Mouse (Mus musculus): ENCODE data around the gene Slc2a10.

Slc2a10 gene

DNA sequence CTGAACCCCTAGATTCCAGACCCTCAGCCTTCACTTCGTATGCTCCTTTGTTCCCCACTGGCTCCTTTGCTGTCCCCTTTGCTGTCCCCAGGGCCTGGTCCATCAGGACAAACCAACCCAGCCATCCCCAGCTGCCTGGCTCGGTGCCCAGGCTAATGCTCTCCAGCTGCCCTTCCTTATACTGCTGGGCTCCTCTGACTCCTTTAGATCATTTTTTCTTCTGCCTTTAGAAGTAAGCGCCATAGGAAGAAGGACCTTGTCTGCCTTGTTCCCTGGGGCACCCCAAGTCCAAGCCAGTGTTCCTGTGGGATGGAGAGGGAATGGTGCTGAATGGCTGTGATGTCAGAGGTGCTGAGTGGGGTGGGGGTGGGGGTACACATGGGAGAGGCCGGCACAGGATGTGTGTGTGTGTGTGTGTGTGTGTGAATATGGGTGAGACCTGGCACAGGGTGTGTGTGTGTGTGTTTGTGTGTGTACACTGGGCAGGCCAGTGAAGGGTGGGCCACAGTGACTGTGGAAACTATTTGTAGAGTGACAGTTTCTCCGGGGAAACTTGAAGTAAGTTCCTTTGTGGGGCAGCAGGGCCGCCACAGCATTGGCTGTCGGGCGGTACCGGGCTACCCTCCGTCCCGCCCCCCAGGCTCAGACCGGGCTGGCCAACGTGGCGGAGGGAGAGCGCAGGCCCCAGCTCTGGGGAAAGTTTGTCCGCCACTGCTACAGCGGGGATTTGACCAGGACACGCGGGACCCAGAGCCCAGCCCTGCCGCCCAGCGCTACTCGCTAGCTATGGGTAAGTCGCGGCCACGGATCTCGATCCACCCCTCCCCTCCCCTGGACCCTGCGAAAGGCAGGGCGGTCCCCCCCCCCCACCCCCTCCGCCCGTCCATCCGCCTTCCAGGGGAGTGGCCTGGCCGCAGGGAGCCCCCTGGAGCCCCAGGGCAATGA is at the start of gene Slc2a10:
Slc2a10 (plus strand) TSS at position 529 of the 945 bp plus-strand sequence.
- no peak for DNase-seq (ENCODE audit: low read depth)

DNA sequence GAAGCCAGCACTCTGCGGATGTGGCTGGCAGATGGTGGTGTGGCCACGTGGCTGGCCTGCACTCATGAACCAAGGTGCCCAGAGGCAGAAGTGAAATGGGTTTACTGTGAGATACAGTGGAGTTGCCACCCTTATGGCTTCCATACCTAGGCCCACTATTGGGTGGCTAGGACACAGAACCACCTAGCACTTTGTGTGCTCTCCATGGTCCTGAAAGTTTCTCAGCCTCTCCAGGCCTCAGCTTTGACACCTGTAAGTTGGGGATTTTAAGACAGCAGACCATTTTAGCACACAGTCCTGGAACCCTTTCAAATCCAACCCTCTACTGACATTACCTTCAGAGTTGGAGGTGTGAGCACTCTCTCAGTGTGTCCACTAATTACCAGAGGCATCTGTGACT is 46.9 kb upstream of the Slc2a10 start:
- DNase-seq (ENCODE audit: low read depth), result peak; percentile 39

DNA sequence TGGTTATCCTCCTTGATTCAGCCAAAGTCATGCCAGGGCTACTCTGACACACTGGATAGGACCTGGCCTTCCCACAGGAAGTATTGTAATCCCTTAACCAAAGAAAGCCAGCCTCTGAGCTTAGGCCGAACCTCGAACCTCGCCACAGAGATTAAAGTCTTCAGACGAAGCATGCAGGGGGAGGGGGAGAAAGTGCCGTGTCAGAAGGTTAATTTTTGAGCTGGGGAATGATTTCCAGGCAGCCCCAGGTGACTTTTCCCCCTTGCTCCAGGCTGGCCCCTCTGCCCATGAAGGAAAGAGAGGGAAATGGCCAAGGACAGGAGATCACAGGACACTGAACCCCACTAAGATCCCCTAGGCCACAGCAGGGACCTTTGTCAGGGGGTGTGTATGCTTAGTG is 45.4 kb upstream of the Slc2a10 start:
- DNase-seq (ENCODE audit: low read depth), result no peak

DNA sequence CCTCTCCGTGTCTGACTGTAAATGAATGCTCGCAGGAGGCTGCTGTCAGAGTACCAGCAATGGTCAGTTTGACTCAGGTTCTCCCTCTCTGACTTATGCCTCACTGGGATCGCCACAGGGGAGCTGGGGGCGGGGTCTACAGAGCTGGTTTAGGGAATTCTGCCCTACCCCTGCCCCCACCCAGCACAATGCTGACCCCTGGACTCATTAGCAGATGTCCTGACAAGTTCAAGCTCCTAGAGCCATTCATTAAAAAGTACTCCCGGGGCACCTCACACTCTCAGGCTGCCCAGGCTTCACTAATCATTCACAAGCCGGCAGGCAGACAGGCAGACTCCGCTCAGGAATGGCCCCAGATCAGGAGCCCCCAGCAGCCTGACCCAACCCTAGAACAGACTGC is 43.9 kb upstream of the Slc2a10 start:
- no peak for DNase-seq (ENCODE audit: low read depth)

DNA sequence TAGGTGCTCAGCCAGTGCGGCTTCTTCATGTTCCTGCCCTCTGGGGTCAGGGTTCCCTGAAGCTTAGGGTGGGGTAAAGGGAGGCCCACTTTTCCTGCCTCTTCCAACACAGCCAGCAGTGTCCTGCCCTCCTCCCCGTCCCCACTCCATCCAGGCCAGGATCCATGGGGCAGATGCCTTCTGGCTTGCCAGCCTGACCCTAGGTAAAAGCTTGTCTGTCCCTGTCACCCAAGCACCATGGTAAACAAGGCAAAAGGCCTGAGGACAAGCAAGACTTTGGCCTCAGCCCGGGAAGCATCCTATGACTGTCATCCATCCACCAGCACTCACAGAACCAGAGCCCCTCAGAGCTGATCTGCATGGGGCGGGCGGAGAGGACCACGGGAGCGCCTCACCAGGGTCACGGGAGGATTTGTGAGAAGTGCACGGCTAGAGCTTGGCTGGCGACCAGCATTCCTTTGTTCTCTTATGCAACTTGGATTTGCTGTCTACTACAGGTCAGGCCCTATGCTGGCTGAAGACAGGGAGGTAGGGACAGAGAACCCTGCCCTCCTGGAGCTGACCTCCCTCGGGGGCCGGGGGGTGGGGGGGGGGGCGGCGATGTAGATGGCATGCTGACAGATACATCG is 35.6 kb upstream of the Slc2a10 start:
- no peak for DNase-seq (ENCODE audit: low read depth)

DNA sequence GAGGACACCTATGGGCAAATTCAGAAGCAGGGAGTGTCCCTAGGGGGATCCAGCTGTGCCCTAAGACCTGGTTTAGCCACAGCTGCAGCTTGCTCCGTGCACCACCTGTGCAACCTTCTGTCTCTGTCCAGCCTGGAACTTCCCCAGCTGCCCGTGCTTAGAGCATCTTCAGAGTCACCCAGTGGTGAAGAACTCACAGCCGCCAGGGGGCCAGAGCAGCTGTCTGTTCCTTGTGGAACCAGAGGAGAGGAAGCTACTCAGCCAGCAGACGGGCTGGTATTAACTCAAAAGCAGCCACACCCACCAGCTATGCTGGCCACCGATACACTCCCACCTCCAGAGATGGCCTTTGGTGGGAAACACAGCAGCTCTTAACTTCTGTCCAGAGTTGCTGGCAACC is 33.4 kb upstream of the Slc2a10 start:
- DNase-seq (ENCODE audit: low read depth), result peak; percentile 39

DNA sequence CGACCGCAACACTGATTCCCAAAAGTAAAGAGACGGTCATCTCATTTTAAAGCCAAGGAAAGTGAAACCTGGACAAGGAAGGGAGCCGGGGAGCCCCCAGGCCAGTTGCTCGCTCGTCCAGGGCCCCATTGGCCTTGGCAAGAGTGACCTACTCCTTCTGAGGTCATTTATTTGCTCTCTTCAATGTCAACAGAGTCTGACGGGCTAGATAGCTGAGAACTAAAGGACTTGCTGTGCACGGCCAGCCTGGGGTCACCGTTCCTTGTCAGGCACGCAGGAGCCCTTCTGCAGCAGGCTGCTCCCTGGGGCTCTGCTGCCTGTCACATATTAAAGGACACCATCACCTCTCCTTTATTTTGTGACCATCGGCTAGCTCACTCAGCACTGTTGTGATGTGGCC is 31.6 kb upstream of the Slc2a10 start:
- no peak for DNase-seq (ENCODE audit: low read depth)

DNA sequence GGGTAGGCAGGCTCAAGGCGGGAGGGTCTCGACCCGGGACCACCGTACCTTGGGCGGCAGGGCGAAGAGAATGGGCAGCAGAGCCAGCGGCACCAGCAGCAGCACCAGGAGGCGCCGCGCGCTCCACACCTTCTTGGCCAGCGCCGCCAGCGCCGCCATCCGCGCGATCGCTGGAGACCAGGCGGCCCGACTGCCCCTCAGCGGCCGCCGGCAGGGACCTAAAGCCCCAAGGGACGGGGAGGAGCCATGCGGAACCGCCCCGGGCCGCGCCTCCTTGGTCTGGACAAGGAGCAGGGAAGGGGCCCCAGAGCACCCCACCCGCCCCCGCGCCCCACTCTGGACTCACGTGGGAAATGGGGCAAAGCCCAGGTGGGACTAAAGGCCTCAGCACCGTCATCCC is 30.6 kb upstream of the Slc2a10 start, which contains the start of gene Slc13a3:
Slc13a3 (minus strand) TSS at position 228 of the 400 bp plus-strand sequence.
- DNase-seq (ENCODE audit: low read depth), result no peak

DNA sequence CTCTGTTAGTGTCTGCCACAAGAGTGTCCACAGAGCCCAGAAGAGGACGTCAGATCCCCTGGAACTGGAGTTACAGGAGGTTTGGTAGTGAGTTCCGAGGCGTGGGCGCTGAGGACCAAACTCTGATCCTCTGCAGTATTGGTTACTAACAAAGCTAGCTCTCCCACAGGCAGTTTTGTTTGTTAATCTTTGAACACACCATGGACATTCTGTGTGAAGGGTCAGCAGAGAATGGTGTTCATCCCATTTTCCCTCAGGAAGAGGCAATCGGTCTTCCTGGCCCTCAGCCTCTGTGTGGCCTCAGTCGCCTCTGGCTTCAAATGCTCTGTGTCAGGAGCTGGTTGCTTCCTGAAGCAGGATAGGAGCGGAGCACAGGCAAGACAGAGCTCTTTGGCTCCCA is 28.2 kb upstream of the Slc2a10 start:
- no peak for DNase-seq (ENCODE audit: low read depth)

DNA sequence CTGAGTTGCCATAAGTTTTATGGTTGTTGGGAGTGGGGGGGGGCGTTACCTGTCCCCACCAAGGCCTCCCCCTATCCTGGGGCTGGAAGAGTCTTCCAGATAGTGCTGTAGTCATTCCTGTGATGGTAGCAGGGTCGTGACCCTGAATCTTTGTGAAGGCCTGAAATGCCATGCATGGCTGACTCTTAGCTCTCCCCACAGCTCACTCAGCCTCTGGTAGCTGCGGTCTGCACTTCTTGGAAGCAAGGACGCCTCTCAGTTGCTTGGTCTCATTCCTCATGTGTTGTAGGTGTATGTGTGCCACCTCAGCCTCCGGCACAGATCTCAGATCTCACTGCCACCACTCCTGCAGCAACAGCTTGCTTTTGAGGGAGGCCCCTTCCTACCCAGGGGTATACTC is 27.7 kb upstream of the Slc2a10 start:
- no peak for DNase-seq (ENCODE audit: low read depth)

DNA sequence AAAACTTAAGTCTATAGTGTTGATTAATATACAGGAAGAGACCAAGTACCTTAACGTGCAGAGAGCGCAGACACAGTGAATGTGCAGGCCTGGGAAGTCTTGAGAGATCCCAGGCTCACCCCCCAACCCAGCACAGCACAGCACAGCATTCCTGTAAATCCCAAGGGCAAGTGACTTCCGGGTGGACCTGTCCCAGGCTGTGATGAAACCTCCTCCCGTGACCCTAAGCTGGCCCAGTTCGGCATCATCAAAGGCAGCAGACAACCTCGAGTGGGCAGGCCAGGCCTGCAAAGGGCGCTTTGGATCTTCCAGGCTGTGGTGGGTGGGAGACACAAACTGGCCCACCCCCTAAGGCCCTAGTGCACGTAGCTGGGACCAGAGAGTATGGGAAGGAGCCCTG is 21.6 kb upstream of the Slc2a10 start:
- no peak for DNase-seq (ENCODE audit: low read depth)

DNA sequence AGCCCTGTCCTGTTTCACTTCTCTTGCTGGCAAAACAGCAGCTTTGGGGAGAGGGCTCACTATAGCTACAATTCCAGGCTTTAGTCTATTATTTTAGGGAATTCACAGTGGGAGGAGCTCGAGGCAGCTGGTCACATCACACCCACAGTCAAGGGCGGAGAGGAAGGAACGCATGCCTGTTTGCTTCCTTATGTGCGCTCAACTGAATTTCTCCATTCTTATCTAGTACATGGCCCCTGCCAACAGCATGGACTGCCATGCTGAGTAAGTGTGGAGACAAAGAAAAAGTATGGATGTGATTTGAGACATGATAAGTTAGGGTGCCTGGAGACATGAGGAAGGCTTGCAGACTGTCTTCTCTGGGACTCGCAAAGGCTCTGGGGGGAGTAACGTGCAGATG is 19.4 kb upstream of the Slc2a10 start:
- DNase-seq (ENCODE audit: low read depth), result no peak

DNA sequence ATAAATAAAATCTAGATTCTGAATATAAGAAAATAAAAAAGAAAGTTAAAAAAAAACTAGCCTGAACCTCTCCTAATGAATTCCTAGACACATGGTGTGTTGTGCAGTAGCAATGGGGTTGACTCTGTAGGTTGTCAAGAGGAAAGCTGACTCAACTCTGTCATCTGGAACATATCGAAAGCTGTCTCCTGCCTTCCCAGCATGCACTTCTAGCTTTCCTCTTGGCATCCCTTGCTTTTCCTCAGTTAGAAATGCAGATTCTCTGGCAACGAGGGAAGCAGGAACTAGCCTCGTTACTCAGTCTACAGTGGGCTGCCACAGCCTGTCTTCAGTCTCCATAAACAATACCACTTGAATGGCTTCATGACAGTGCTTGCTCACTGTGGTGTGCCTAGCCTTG is 17.8 kb upstream of the Slc2a10 start:
- DNase-seq (ENCODE audit: low read depth), result no peak

DNA sequence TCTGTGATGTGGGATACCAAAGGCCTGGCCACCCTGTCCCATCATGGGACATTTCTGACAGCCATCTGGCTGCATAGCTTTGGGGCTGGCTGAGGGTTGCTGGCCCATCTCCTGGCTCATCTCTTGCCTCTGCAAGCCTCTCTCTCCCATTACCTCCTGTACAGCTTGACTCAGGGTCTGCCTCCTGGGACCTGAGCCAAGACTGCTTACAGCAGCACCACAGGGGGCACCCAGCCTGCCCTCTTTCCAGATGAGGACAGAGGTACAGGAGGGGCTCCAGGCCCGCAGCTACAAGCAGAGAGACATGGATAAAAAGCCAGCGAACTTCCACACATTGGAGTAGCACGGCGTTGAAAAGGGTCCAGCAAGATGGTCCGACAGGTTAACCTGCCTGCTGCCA is 17.2 kb upstream of the Slc2a10 start:
- no peak for DNase-seq (ENCODE audit: low read depth)

DNA sequence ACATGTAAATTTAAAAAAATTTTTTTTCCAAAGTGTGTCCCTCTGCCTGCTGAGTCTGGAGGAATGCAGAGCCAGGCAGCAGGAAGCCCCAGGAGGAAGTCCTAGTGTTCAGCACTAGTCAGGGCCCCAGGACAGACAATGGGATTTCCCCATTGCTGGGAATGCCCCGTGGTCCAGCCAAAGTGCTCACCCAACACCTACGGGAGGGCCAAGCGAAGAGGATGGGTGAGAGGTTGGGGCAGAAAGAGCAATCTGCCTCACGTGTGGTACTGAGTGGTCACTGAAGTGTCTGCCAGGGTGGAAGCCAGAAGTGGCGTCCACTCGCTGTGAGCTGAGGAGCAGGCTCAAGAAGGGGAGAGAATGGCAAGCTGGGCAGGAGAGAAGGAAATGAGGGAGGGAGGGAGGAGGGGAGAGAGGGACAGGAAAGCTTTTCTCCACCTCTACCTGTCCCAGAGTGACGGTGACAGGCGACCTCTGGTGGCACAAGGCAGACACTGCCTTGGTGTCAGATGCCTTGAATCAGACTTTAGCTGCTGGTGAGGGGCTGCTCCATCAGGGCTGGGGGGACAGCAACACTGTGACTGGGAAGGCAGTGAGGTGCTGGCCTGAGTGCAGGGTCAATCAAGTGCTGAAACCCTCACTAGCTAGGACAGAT is 16.6 kb upstream of the Slc2a10 start:
- DNase-seq (ENCODE audit: low read depth), result no peak

DNA sequence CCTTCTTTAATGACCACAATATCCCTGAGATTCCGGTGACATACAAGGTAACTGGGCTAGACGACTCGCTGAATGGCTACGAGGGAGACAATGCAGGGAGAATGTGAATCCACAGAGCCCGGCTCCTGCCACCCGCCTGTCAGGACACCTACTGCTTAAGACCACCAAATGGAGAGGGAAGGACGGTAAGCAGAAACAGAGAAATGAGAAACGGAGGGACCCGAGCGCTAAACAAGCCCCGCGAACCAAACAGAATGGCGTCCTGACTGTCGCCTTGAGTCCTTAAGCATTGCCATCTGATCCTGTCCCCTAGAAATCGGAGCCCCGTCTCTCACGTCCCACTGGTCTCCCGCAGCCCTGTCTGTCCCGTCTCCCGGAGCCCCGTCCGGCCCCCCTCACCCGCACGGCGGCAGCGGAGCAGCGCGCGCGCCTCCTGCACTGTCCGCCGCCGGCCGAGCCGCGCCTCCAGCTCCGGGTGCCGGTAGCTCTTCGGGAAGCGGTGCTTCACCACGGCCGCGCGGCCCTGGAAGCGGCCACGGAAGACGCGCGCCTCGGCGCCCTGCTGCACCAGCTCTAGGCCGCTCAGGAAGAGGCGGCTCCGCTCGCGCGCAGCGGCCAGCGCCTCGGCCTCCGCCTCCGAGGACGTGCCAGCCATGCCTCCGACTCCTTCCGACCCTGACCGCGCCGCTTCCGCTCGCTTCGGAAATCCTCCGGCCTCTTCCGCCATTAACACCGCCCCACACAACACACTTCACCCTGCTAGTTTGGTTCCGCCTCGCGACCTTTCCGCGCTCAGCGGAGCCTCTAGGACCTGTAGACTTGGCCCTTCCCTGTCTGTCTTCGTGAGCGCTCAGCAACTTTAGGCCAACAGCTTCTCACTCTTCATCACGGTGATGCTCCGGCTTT is 10.7 kb upstream of the Slc2a10 start, which contains the start of gene Trp53rka:
Trp53rka (minus strand) TSS at position 677 of the 906 bp plus-strand sequence.
- DNase-seq (ENCODE audit: low read depth), result peak; percentile 55

DNA sequence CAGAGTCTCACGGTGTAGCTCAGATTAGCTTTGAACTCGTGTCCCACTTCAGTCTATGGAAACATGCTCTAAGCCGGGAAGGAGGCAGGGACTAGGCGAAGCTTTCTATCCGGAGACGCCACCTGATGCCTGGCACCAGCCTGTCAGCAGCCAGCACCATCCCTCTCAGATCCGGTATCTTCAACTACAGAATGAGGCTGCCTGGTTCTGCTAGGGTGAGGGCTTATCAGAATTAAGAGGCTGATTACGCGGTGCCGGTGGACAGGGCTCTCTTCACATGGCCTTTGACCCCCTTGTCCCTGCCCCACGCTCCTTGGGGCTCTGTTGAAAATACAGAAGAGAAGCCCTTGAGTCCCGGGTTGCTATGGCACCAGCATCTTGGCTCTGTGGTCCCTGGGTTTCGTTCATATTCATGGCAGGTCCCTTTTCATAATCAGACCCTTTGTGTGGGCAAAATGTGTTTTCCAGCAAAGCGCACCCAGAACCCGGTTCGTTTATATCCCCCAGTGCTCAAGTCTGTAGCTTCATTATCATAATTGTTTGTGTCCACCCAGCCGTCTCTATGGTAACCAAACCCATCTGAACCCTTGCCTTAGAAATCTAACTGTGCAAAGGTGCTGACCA is 9.9 kb upstream of the Slc2a10 start:
- no peak for DNase-seq (ENCODE audit: low read depth)

DNA sequence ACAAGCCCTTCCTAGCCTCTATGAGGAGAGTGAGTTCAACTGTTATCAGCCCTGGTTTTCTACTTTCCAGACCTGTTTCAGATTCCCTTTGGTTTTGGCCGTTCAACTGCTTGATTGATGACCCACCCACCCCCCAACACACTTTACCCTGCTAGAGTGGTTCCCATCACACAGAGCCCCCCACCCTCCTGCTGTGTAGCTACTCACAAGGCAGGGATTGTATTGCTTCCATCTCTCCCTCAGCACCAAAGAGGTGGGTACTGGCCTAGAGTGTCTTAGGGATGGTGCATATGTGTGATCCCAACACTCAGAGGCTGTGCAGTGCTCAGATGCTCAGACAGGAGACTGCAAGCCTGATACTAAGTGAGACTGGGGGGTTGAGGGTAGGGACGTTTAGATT is 9.1 kb upstream of the Slc2a10 start:
- DNase-seq (ENCODE audit: low read depth), result no peak

DNA sequence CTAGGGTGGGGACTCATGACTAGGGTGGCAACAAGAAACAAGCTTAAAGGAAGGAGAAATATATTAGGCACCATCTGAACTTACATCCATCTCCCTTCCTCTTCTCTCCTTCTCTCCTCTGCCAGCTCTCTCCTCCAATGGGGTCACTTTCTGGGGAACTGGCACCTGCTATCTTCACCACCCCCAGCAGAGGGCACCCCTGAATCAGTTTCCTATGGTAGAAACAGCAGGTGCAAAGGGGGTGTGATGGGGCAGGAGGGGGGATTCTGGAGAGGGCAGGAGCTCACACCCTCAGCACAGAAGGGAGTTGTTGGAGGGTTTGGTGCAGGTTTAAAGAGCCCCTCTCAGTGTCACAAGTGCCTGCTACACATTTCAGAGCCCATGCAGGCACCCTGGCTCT is 7.3 kb upstream of the Slc2a10 start:
- peak; percentile 41 for DNase-seq (ENCODE audit: low read depth)

DNA sequence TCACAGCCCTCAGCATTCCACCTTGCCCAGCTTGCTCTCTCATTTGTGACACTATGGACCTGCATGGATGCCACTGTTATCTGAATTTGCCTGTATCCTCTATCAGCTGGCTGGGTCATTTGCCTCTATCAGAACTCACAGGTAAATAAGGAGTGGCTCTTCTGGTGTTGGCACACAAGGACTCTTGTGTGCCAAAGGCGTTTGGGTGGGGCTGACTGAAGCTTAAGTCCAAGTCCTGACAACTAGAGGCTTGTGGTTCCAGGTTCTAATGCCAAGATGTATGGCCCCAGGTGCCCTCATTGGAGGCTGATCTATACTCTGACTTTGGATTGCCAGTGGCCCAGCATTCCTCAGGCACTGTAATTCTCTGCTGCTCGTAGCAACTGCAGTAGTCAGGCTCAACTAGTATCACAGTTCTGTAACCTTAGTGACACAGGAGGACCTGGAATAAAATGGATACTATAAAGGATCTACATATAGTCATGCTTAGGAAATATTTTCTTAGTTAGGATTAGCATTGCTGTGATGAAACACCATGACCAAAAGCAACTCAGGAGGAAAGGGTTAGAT is 5.8 kb upstream of the Slc2a10 start:
- no peak for DNase-seq (ENCODE audit: low read depth)

DNA sequence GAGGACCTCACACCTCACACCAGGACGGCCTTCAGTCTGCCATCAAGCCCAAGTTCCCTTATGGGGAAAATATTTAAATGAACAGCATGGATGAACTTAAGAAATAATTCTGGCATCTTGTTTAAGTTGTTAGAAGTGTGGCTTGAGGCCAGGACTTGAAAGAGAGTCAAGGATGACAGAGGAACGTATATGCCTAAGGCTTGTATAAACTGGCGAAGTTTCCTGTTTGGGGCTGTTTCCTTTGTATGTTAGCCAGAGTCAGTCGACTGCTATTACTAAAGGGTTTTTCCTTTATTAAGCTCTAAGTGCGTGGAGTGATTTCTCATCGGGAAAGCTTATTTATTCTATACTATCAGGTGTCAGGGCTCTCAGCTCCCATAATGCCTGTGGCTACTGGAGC is 4.8 kb upstream of the Slc2a10 start:
- DNase-seq (ENCODE audit: low read depth), result no peak

Data from c-Kit-positive CD71-negative TER-119-negative erythroid progenitor cells, embryonic 14.5 days (primary cell).